Mouse (Mus musculus): ENCODE measurements at regions not wholly inside any gene's neighbourhood (a gene's known extent, or its start where the extent isn't known, plus 50 kb on each side); places are given as distances from the start of the nearest gene placed in this dataset.

GRCm38 (mm10) chr3:151160516-151160915 lies 277.2 kb upstream of the Adgrl4 start:
- TF ChIP-seq CTCF (IDR thresholded peaks at IDR 0.05; ENCODE audit: low read depth, low read length): no peak
- no peak for TF ChIP-seq POLR2A (IDR thresholded peaks at IDR 0.05; ENCODE audit: insufficient read depth, low read length)
- TF ChIP-seq EP300 (IDR thresholded peaks at IDR 0.05; ENCODE audit: insufficient read depth, low read depth, low read length): no peak
- H3K36me3 ChIP-seq (ENCODE audit: control insufficient read depth, insufficient read depth, low read length, poor library complexity, severe bottlenecking): no peaks in the 10 kb centered on the region

DNA sequence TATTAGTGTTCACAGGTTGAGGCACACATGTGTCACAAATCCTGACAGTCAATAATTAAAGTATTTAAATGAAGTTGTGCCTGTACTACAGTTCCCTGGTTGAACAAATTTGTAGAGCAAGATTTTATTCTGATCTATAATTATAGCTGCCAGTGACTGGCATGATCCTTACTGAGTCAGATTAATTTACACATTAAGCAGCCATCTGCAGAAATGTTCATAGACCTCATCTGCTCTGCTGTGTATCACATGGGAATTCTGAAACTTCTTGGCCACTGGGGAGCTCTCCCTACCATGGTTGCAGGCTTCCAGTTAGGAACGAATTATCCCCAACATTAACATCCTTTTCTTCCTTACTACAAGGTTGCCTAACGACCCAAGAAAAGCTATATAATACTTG lies 255.6 kb upstream of the Adgrl4 start:
- no peaks in the 10 kb centered on the region for H3K36me3 ChIP-seq (ENCODE audit: control insufficient read depth, insufficient read depth, low read length, poor library complexity, severe bottlenecking)
- no peaks in the 10 kb centered on the region for H3K27me3 ChIP-seq (ENCODE audit: control insufficient read depth, insufficient read depth, low read length, poor library complexity, severe bottlenecking)
- no peak overlapping the region for H3K27ac ChIP-seq (ENCODE audit: insufficient read depth, low read length)
- TF ChIP-seq CTCF (IDR thresholded peaks at IDR 0.05; ENCODE audit: low read depth, low read length): no peak
- no peak for TF ChIP-seq EP300 (IDR thresholded peaks at IDR 0.05; ENCODE audit: insufficient read depth, low read depth, low read length)
- no peak for TF ChIP-seq POLR2A (IDR thresholded peaks at IDR 0.05; ENCODE audit: insufficient read depth, low read length)
- no peak overlapping the region for H3K9ac ChIP-seq (ENCODE audit: low read depth, poor library complexity, severe bottlenecking)
- no peaks in the 10 kb centered on the region for H3K4me1 ChIP-seq (ENCODE audit: control insufficient read depth, insufficient read depth, low read length)
- H3K4me3 ChIP-seq (ENCODE audit: low read depth, low read length): no peak overlapping the region
- no peaks in the 10 kb centered on the region for H3K9me3 ChIP-seq (replicated peaks; ENCODE audit: control insufficient read depth, insufficient read depth, low read length, poor library complexity, severe bottlenecking)

More at GRCm38 (mm10) chr3:151160516-151160915, 277.2 kb upstream of the Adgrl4 start:
- Histone ChIP-seq H3K27ac (ENCODE audit: insufficient read depth, low read length) (no peak overlapping the region), H3K9ac (ENCODE audit: low read depth, poor library complexity, severe bottlenecking) (no peak overlapping the region), H3K4me3 (ENCODE audit: low read depth, low read length) (no peak overlapping the region), H3K4me1 (ENCODE audit: control insufficient read depth, insufficient read depth, low read length) (no peaks in the 10 kb centered on the region), H3K9me3 (replicated peaks; ENCODE audit: control insufficient read depth, insufficient read depth, low read length, poor library complexity, severe bottlenecking) (no peaks in the 10 kb centered on the region), H3K27me3 (ENCODE audit: control insufficient read depth, insufficient read depth, low read length, poor library complexity, severe bottlenecking) (no peaks in the 10 kb centered on the region)

DNA sequence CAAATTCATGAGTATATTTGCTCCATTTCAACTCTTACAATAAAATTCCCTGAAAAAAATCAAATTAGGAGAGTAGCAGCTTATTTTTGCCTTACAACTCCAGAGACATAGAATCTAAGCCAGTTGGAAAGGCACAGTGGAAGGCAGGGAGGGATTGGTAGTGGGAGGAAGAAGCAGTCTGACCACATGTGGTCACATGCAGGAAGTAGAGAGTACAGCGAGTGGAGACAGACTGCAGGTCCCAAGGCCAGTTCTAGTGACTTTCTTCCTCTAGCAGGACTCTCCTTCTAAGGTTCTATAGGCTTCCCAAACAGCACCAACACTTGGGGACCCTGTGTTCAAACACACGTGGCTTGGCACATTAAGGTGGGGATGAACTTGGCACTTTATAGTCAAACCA lies 245.6 kb upstream of the Adgrl4 start:
- H3K4me1 ChIP-seq (ENCODE audit: control insufficient read depth, insufficient read depth, low read length): no peaks in the 10 kb centered on the region
- no peak for TF ChIP-seq EP300 (IDR thresholded peaks at IDR 0.05; ENCODE audit: insufficient read depth, low read depth, low read length)
- TF ChIP-seq CTCF (IDR thresholded peaks at IDR 0.05; ENCODE audit: low read depth, low read length): no peak
- no peak for TF ChIP-seq POLR2A (IDR thresholded peaks at IDR 0.05; ENCODE audit: insufficient read depth, low read length)
- no peak overlapping the region for H3K9ac ChIP-seq (ENCODE audit: low read depth, poor library complexity, severe bottlenecking)
- no peaks in the 10 kb centered on the region for H3K27me3 ChIP-seq (ENCODE audit: control insufficient read depth, insufficient read depth, low read length, poor library complexity, severe bottlenecking)
- no peak overlapping the region for H3K27ac ChIP-seq (ENCODE audit: insufficient read depth, low read length)
- H3K4me3 ChIP-seq (ENCODE audit: low read depth, low read length): no peak overlapping the region
- no peaks in the 10 kb centered on the region for H3K36me3 ChIP-seq (ENCODE audit: control insufficient read depth, insufficient read depth, low read length, poor library complexity, severe bottlenecking)
- H3K9me3 ChIP-seq (replicated peaks; ENCODE audit: control insufficient read depth, insufficient read depth, low read length, poor library complexity, severe bottlenecking): no peaks in the 10 kb centered on the region

GRCm38 (mm10) chr3:151210978-151211377 lies 226.7 kb upstream of the Adgrl4 start:
- Histone ChIP-seq H3K27me3 (ENCODE audit: control insufficient read depth, insufficient read depth, low read length, poor library complexity, severe bottlenecking) (no peaks in the 10 kb centered on the region), H3K4me3 (ENCODE audit: low read depth, low read length) (no peak overlapping the region), H3K9me3 (replicated peaks; ENCODE audit: control insufficient read depth, insufficient read depth, low read length, poor library complexity, severe bottlenecking) (no peaks in the 10 kb centered on the region), H3K27ac (ENCODE audit: insufficient read depth, low read length) (no peak overlapping the region), H3K36me3 (ENCODE audit: control insufficient read depth, insufficient read depth, low read length, poor library complexity, severe bottlenecking) (no peaks in the 10 kb centered on the region), H3K4me1 (ENCODE audit: control insufficient read depth, insufficient read depth, low read length) (no peaks in the 10 kb centered on the region), H3K9ac (ENCODE audit: low read depth, poor library complexity, severe bottlenecking) (no peak overlapping the region)
- TF ChIP-seq POLR2A (IDR thresholded peaks at IDR 0.05; ENCODE audit: insufficient read depth, low read length) (no peak), EP300 (IDR thresholded peaks at IDR 0.05; ENCODE audit: insufficient read depth, low read depth, low read length) (no peak), CTCF (IDR thresholded peaks at IDR 0.05; ENCODE audit: low read depth, low read length) (no peak)

DNA sequence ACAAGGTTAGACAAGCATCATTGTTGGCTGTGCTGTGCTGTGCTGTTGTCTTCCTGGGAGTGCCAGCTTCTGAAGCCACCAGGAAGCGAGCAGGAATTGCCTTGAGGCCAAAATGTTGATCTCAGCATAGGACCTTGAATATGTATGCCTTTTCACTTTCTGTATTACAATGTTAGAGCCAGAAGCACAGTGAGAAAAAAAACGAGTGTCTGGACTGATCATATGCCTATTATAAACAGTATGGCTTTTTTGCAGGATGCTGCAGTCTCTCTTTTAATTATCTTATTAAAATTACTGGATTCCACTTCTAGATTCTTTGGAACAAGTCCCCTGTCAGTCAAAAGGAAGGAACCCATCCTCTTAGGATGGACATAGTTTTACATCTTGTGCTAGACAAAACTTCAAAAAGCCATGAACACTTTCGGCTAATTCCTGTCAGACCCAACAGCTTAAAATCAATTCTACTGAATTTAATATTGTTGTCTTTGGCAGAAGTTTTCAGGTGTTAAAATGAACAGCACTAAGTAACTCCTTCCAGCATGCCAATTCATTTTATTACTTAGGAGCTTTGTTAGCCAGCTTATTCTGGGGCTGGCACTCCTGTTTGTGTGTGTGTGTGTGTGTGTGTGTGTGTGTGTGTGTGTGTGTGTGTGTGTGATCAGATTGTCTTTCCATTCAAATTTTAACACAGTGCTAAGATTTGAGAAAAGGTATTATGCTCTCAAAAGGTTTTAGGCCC lies 220.8 kb upstream of the Adgrl4 start:
- Histone ChIP-seq H3K4me3 (ENCODE audit: low read depth, low read length) (no peak overlapping the region), H3K9ac (ENCODE audit: low read depth, poor library complexity, severe bottlenecking) (no peak overlapping the region), H3K36me3 (ENCODE audit: control insufficient read depth, insufficient read depth, low read length, poor library complexity, severe bottlenecking) (no peaks in the 10 kb centered on the region), H3K9me3 (replicated peaks; ENCODE audit: control insufficient read depth, insufficient read depth, low read length, poor library complexity, severe bottlenecking) (no peaks in the 10 kb centered on the region), H3K27me3 (ENCODE audit: control insufficient read depth, insufficient read depth, low read length, poor library complexity, severe bottlenecking) (no peaks in the 10 kb centered on the region), H3K27ac (ENCODE audit: insufficient read depth, low read length) (no peak overlapping the region), H3K4me1 (ENCODE audit: control insufficient read depth, insufficient read depth, low read length) (no peaks in the 10 kb centered on the region)
- no peak for TF ChIP-seq CTCF (IDR thresholded peaks at IDR 0.05; ENCODE audit: low read depth, low read length)
- no peak for TF ChIP-seq EP300 (IDR thresholded peaks at IDR 0.05; ENCODE audit: insufficient read depth, low read depth, low read length)
- no peak for TF ChIP-seq POLR2A (IDR thresholded peaks at IDR 0.05; ENCODE audit: insufficient read depth, low read length)

DNA sequence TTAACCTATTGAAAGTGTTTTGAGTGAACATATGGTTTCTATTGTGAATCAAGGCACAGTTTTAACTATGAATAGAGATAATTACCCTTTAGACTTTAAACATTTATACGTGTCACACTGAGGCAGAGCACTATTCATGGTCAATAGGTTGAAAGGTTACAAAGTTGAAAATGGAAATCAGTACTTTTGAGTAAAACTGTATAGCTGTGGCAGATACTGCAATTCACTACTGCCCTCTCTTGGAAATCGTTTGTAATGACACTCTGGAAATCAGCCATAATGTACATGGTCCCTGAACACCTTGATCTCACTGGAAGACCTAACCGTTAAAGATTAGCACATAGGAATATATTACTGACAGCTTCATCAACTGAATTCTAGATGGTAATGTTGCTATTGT lies 215.3 kb upstream of the Adgrl4 start:
- Histone ChIP-seq H3K9me3 (replicated peaks; ENCODE audit: control insufficient read depth, insufficient read depth, low read length, poor library complexity, severe bottlenecking) (no peaks in the 10 kb centered on the region), H3K27ac (ENCODE audit: insufficient read depth, low read length) (no peak overlapping the region), H3K36me3 (ENCODE audit: control insufficient read depth, insufficient read depth, low read length, poor library complexity, severe bottlenecking) (no peaks in the 10 kb centered on the region), H3K27me3 (ENCODE audit: control insufficient read depth, insufficient read depth, low read length, poor library complexity, severe bottlenecking) (no peaks in the 10 kb centered on the region), H3K4me3 (ENCODE audit: low read depth, low read length) (no peak overlapping the region), H3K4me1 (ENCODE audit: control insufficient read depth, insufficient read depth, low read length) (no peaks in the 10 kb centered on the region), H3K9ac (ENCODE audit: low read depth, poor library complexity, severe bottlenecking) (no peak overlapping the region)
- TF ChIP-seq POLR2A (IDR thresholded peaks at IDR 0.05; ENCODE audit: insufficient read depth, low read length): no peak
- TF ChIP-seq CTCF (IDR thresholded peaks at IDR 0.05; ENCODE audit: low read depth, low read length): peak; percentile 16
